Mouse (Mus musculus) adipocyte (in vitro differentiated cells): ENCODE measurements around the gene Neu2.
A peak's percentile ranks its signal among the peaks of the same experiment; 100 is the strongest.
"Not testable (repeated sequence)": the region's sequence is repeated elsewhere in the genome, so short reads cannot be mapped to it uniquely, and the experiment has no call there.

Experiments
- DNase-seq: peaks from one replicate; pipeline ENCODE4 v3.0.0-alpha.2; 2016; ENCODE audit warnings: low spot score

The Neu2 gene

GRCm38 (mm10) chr1:87509561-87510165 is at the start of gene Neu2:
Gene Neu2 (plus strand): TSS chr1:87509889.
- DNase-seq, result no peak

- no peak for DNase-seq
These were observed 42.2 kb upstream of the Neu2 start for GRCm38 (mm10) chr1:87467469-87467868.

- peak; percentile 60 for DNase-seq
These were observed 41.4 kb upstream of the Neu2 start for GRCm38 (mm10) chr1:87468321-87468720.

GRCm38 (mm10) chr1:87469971-87470370 is 39.7 kb upstream of the Neu2 start, which contains the start of gene Snorc:
Gene Snorc (plus strand): TSS chr1:87470271.
- DNase-seq, result not testable (repeated sequence)

GRCm38 (mm10) chr1:87471914-87472313 is 37.8 kb upstream of the Neu2 start:
- no peak for DNase-seq

GRCm38 (mm10) chr1:87472576-87472975 is 37.1 kb upstream of the Neu2 start:
- DNase-seq, result no peak

- DNase-seq, result no peak
These were observed 34.4 kb upstream of the Neu2 start for GRCm38 (mm10) chr1:87475076-87475895.

- DNase-seq, result no peak
These were observed 27.1 kb upstream of the Neu2 start for GRCm38 (mm10) chr1:87482546-87482945.

GRCm38 (mm10) chr1:87486386-87486785 is 23.3 kb upstream of the Neu2 start:
- DNase-seq, result no peak

- no peak for DNase-seq
These were observed 17.4 kb upstream of the Neu2 start for GRCm38 (mm10) chr1:87492285-87492684.

GRCm38 (mm10) chr1:87493542-87493941 is 16.1 kb upstream of the Neu2 start:
- DNase-seq, result no peak

- DNase-seq, result no peak
These were observed 4.2 kb upstream of the Neu2 start for GRCm38 (mm10) chr1:87505524-87505923.

GRCm38 (mm10) chr1:87507857-87508256 is 1.8 kb upstream of the Neu2 start:
- DNase-seq, result no peak

GRCm38 (mm10) chr1:87508591-87509560 is 813 bp upstream of the Neu2 start:
- no peak for DNase-seq

GRCm38 (mm10) chr1:87510166-87510691 is 540 bp downstream of the Neu2 start:
- DNase-seq, result no peak

GRCm38 (mm10) chr1:87510845-87511244 is 1.2 kb downstream of the Neu2 start:
- no peak for DNase-seq

- no peak for DNase-seq
These were observed 10.8 kb downstream of the Neu2 start for GRCm38 (mm10) chr1:87520467-87520866.

GRCm38 (mm10) chr1:87521523-87521922 is 11.8 kb downstream of the Neu2 start:
- no peak for DNase-seq

GRCm38 (mm10) chr1:87525041-87525440 is 15.4 kb downstream of the Neu2 start:
- no peak for DNase-seq

GRCm38 (mm10) chr1:87527191-87527590 is 17.5 kb downstream of the Neu2 start:
- DNase-seq, result no peak

- DNase-seq, result no peak
These were observed 22.7 kb downstream of the Neu2 start for GRCm38 (mm10) chr1:87532346-87532745.

- no peak for DNase-seq
These were observed 24.4 kb downstream of the Neu2 start for GRCm38 (mm10) chr1:87534118-87534517.
